Mouse (Mus musculus): Measurements from ENCODE around the gene Nipa2.

Nipa2 gene

DNA sequence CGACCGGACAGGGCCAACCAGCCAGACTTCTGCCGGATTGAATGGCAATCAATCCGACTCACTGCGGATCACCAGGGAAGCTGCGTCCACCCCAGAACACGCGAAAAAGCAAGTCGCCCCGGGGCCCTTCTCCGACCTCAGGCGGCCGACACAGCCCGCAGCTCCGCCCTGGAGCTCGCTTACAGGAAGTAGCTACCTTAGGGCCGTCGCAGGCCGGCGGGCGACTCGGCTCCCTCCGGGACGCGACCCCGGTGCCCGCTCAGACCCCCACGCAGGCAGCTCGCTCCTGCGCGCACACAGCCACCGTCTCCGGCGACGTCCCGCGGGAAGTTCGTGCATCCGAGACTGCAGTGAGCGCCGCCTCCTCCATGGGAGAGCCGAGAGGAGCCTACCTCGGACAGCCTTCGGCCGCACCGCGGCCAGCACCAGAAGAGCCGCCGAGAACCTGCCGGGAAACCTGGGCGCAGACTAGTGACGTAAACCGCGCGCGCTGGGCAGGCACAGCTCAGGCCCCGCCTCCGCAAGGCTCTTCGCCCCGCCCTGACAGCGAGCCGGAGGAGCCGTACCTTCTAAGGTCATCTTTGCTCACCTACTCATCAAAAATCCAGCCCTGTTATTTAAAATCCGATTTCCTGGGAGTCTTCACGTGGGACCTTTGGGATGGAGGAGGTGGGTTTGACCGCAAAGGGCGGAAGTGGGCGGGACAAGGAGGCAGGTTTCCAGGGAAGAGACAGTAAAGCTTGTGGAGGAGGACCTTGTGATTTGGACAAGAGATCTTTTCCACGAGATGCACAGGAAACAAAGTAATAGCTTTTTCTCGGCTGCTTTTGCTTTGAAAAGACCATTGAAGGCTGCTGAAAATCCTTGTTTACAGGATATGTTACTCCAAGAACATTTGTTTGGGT is at the start of gene Nipa2:
Nipa2 (minus strand) TSS at position 473 of the 905 bp plus-strand sequence.
- in situ Hi-C loops (cut with MboI; ENCODE audit: low pct_unique_long_range_greater_than_20kb in 1 of 2, low sequenced_read_pairs in 2 of 2, unreplicated experiment in 1 of 2): no loop called here

DNA sequence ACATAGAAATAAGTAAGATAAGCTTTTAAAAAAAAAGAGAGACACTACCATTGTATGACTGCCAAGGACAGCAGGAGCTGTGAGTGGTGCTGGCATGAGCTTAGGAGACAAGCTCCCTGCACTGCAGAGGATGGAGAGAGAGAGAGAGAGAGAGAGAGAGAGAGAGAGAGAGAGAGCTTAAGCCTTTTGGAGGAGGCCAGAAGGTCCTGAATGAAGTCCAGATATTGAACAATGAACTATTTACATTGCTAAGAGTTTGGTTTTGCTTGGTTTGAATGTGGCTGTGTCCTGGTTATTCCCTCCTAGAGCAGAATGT is 48.7 kb upstream of the Nipa2 start:
- in situ Hi-C loops (cut with MboI; ENCODE audit: low pct_unique_long_range_greater_than_20kb in 1 of 2, low sequenced_read_pairs in 2 of 2, unreplicated experiment in 1 of 2): no loop called here

DNA sequence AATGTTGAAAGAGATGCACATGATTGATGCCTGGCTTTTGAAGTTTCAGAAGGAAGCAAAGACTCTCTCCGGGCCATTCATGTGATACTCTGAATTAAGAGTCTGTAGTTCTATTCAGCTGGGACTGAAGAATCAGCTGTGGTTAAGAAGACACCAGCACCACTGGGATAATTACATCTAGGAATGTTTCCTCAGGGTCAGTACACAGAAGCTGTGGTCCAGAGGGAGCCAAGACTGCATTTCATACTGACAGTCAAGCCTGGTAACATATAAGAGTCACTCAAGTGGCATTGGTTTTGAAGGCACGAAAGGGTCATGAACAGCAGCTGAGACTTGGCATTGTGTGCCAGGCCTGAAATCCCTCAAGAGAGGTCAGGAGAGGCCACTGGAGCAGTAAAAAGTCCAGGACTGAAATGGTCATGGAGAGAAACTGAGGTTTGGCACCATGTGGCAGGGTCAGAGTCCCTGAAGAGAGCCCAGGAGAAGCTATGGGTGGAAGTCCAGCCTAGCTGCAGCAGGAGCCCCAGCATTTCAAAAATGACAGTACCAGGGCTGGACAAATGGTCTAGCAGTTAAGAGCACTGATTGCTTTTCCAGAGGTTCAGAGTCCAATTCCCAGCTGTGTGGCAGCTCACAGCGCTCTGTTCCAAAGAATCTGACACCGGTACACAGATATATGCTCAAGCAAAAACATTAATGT is 48.2 kb upstream of the Nipa2 start:
- in situ Hi-C loops (cut with MboI; ENCODE audit: low pct_unique_long_range_greater_than_20kb in 1 of 2, low sequenced_read_pairs in 2 of 2, unreplicated experiment in 1 of 2): no loop called here

DNA sequence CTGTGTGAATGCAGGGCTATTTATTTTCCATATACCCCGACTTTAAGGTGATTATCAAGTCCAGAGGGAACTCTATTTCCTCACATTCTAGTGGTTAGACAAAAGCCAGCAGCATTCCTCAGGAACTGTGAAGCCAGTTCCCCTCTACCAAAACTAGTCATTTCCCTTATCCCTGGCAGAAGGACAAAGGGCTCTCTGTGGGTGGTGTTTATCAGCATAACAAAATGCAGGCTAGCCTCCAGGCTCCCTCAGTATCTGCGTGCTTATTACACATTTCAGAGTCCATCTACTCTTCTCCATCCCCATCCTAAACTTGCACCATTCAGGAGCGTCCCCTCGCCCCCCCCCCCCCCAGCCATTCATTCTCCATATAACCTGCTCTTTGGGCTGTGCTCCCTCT is 36.7 kb upstream of the Nipa2 start:
- in situ Hi-C loops (cut with MboI; ENCODE audit: low pct_unique_long_range_greater_than_20kb in 1 of 2, low sequenced_read_pairs in 2 of 2, unreplicated experiment in 1 of 2): no loop called here

DNA sequence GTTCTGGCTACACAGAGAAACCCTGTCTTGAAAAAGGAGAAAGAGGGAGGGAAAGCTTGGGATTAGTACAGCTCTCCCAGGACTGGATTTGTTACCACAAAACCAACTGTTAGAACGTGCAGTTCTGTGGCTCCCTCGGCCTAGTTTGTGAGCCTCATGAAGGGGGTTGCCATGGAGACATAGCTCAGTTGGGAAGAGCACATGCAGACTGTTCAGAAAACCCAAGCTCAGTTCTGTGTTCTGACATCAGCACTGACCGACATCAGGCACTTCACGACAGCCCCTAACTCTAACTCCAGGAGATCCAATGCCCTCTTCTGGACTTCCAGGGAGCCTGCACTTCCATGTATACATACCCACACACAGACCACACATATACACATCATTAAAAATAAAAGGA is 32.7 kb upstream of the Nipa2 start:
- in situ Hi-C loops (cut with MboI; ENCODE audit: low pct_unique_long_range_greater_than_20kb in 1 of 2, low sequenced_read_pairs in 2 of 2, unreplicated experiment in 1 of 2): no loop called here

DNA sequence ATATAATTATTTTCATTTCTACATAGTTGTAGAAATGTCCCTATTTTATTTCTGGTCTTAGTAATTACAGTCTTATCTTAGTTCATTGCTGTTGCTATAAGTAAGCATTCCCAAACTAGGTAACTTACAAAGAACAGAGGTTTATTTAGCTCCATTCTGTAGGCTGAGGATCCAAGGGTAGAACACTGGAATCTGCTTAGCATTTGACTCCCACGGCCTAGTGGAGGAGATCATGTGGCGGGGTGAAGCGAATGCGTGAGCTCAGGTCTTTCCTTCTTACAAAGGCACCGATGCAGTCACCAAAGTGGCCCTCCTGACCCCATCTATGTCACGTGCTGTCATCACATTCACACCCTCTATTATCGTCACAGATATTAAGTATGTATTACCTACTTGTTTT is 29.6 kb upstream of the Nipa2 start:
- in situ Hi-C loops (cut with MboI; ENCODE audit: low pct_unique_long_range_greater_than_20kb in 1 of 2, low sequenced_read_pairs in 2 of 2, unreplicated experiment in 1 of 2): no loop called here

DNA sequence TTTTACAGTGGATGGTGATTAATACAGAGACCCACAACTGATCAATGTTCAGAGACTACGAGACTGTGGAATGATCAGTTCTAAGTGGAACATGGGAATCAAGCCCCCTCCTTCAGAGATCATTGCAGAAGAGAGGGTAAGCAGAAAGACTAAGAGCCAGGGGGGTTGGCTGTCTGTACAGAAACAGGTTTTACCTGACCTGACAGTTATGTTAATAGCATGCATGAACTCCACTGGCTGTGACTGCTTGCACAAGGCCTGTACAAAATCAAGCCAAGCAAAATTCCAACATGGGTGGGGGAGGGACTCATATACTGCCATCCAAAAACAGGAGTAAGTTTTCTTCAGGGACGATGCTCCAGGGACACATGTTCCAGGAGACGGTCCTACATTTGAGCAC is 28.9 kb upstream of the Nipa2 start:
- in situ Hi-C loops (cut with MboI; ENCODE audit: low pct_unique_long_range_greater_than_20kb in 1 of 2, low sequenced_read_pairs in 2 of 2, unreplicated experiment in 1 of 2): no loop called here

DNA sequence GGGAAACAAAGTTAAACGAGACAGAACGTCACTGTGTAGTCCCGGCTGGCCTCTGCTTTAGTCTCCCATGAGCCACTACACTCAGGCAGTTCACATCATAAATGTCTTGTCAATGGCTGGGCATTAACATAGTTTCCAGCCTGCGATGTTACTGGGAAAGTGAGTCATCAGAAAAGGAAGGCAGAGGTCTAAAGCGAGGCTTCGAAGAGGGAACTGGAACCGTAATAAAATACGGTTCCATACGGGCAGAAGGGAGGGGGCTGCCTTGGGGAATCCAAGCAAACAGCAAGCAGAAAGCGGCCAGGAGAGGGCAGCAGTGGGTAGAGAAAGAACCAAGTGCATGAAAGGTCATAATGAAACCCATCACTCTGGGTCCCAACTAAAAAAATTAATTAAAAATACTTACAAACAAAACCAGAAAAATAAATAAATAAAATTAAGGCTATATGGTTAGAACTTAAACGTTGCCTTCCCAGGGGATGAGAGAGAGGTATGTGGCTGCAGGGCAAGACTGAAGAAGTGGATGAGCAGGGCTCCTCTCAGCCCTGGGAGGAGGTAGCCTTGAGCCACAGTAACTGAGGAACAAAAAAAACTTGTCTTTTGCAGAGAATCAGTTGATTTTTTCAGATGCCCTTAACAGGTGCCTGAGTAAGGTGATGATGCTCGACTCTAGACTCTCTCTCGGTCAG is 24.4 kb upstream of the Nipa2 start:
- in situ Hi-C loops (cut with MboI; ENCODE audit: low pct_unique_long_range_greater_than_20kb in 1 of 2, low sequenced_read_pairs in 2 of 2, unreplicated experiment in 1 of 2): loop anchor here (5.0 to 10.0 kb wide), 2 partner anchors 56 to 58 kb away; no protein-coding TSS in a partner anchor

DNA sequence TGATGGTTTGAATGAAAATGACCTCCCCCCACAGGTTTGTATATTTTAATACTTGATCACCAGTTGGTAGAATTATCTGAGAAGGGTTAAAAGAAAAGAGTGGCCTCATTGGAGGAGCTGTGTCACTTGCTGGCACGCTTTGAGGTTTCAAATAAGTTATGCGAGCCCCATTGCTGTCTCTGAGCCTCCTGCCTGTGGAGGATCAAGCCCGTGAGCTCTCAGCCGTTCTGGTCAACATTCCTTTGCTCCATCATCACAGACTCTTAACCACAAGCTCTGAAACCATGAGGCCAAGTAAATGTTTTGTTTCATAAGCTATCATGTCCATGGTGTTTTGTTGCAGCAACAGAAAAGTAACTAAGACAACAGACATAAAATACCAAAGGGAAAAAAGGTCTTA is 22.5 kb upstream of the Nipa2 start:
- in situ Hi-C loops (cut with MboI; ENCODE audit: low pct_unique_long_range_greater_than_20kb in 1 of 2, low sequenced_read_pairs in 2 of 2, unreplicated experiment in 1 of 2): loop anchor here (5.0 to 10.0 kb wide), 2 partner anchors 58 to 60 kb away; no protein-coding TSS in a partner anchor

DNA sequence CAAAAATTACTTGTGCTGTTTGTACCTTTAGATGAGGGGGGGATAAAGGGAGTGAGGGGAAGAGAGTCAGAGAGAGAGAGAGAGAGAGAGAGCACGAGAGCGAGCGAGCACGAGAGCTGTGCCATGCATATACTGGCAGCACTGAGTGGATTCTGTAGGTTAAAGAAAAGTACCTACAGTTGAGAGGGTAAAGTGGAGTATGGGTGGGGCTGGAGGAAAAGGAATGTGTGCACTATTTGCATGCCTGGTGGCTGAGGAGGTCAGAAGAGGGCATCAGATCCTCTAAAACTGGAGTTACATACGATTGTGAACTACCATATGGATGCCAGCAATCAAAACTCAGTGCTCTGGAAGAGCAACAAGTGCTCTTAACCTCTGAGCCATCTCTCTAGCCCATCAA is 20.8 kb upstream of the Nipa2 start:
- in situ Hi-C loops (cut with MboI; ENCODE audit: low pct_unique_long_range_greater_than_20kb in 1 of 2, low sequenced_read_pairs in 2 of 2, unreplicated experiment in 1 of 2): loop anchor here in 1 of 2 experiments (10.0 kb wide), 1 partner anchor 62 kb away; no protein-coding TSS in a partner anchor

DNA sequence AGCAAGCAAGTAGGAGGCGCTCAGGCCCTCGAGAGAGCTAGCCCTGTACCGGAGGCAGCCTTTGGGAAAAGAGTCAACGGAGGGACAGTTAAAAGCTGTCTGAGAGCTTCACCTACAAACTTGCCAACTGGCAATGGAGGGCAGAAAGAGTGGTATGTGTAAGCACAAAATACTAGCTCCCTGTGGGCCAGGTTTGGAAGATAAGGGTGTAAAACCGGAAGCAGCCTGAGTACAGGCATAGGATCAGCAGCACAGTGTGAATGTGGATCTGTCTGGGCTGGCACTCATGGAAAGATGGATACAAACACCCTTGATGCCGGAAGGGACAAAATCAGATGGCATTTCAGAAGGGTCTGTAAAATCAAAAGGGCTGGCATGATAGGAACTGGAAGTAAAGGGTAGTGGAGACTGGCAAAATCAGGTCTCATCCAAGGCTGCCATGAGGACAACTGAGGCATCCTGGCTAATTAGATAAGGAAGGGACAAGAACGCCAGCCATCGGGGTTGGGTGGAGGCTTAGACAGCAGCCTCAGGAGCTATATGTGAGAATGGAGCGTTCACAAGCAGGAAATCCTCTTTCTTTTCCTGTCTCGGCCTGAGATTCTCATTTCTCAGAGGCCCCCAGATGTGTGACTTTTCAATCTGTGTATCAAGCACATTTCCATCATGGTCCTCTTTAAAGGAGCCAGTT is 19.9 kb upstream of the Nipa2 start:
- in situ Hi-C loops (cut with MboI; ENCODE audit: low pct_unique_long_range_greater_than_20kb in 1 of 2, low sequenced_read_pairs in 2 of 2, unreplicated experiment in 1 of 2): loop anchor here in 1 of 2 experiments (10.0 kb wide), 1 partner anchor 63 kb away; no protein-coding TSS in a partner anchor

DNA sequence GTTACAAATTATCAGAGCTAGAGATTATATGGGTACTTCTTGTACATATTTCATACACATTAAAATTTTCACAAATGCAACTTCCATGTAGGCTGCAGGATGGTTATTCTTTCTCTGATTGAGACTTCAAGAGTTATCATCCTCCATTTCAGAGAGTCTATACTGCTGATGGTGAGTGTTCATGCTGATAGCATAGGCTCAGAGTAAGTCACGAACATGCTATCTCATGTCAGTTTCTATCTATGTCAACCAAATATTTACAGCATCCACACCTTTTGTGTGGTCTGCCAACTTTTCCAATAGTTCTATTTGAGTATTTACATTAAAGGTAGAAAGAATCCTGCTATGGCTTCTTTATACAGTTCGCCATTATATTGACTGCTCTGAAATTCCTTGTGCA is 19.2 kb upstream of the Nipa2 start:
- in situ Hi-C loops (cut with MboI; ENCODE audit: low pct_unique_long_range_greater_than_20kb in 1 of 2, low sequenced_read_pairs in 2 of 2, unreplicated experiment in 1 of 2): loop anchor here in 1 of 2 experiments (10.0 kb wide), 1 partner anchor 63 kb away; no protein-coding TSS in a partner anchor

DNA sequence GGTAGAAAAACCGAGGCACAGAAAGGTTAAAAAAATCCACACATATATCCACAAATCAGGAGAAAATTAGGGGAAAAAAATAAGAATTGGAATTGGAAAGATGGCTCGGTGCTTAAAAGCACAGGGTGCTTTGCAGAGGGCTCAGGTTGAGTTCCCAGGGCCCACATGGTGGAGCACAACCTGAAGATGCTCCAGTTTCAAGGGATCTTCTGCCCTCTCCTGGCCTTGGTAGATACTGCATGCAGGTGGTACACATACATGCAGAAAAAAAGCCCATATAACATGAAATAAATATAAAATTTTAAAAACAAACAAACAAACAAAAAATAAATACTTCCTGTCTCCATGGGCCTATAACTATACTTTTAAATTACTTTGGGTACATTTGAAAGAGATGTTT is 12.2 kb upstream of the Nipa2 start:
- in situ Hi-C loops (cut with MboI; ENCODE audit: low pct_unique_long_range_greater_than_20kb in 1 of 2, low sequenced_read_pairs in 2 of 2, unreplicated experiment in 1 of 2): no loop called here

DNA sequence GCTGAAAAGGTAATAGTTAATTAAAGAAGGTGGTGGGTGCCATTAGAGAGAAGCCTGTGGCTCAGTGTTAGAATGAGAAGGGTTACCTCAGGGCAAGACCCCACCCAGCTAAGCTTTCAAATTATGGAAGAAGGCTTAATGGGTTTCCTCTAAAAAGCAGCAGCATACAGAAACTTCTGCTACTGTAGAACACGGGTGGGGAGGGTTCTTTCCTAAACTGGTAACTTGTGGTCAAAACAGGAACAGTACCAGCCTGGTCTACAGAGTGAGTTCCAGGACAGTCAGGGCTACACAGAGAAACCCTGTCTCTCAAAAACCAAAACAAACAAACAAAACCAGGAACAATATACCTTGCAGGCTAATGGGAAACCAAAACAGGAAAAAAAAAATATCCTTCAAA is 7.1 kb upstream of the Nipa2 start:
- in situ Hi-C loops (cut with MboI; ENCODE audit: low pct_unique_long_range_greater_than_20kb in 1 of 2, low sequenced_read_pairs in 2 of 2, unreplicated experiment in 1 of 2): no loop called here

DNA sequence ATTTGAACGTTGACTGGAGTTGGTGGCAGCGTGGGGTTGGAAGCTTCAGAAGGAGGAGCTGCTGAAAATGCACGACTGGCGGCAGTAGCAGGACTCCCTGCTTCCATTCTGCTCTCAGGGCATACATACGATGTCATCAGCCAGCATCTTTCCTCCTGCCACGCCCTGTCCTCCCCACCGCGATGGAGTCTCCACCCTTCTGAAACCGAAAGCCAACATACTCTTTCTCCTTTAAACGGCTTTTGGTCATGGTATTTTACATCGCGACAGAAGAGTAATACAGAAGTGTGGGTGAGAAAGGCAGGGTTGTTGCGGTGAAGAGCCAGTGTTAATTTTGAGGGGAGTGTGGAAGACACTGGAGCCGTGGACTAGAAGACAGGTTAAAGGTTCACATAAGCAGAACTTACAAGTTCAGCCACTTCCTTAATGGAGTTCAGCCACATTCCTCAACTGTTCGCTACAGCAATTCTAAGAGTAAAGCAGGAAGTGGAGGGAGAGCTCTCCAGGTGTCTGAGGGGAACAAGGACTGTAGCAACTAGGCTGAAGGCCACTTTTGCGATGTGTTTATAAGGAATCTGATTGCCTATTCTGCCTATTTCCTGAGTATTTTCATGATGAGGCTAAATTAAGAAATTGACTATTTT is 6.1 kb upstream of the Nipa2 start:
- in situ Hi-C loops (cut with MboI; ENCODE audit: low pct_unique_long_range_greater_than_20kb in 1 of 2, low sequenced_read_pairs in 2 of 2, unreplicated experiment in 1 of 2): no loop called here

DNA sequence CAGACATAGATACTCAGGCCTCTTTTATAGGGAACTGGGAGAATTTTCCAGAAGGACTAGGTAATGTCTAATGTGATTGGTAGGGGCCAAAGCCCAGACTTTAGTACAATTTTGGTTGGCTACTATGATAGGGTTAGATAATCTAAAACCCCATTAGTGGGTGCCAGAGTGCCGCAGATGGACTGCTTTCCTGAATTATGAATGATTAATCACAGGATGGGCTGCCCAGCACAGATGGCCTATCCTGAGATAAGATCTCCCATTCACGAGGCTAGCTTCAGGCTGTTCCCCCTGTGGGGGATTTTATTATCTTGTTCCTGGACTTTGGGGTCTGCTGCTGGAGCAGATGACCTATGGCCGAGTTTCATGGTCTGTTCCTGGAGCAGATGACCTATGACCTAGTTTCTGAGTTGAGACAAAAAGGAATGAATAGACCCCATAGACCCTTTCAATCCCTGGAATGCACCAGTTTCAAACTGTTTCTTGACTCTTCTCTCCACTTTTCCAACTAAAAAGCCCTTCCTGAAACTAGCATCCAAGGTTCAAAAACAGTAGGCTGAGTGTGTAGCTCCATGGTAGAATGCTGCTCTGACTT is 4.7 kb upstream of the Nipa2 start:
- in situ Hi-C loops (cut with MboI; ENCODE audit: low pct_unique_long_range_greater_than_20kb in 1 of 2, low sequenced_read_pairs in 2 of 2, unreplicated experiment in 1 of 2): no loop called here

DNA sequence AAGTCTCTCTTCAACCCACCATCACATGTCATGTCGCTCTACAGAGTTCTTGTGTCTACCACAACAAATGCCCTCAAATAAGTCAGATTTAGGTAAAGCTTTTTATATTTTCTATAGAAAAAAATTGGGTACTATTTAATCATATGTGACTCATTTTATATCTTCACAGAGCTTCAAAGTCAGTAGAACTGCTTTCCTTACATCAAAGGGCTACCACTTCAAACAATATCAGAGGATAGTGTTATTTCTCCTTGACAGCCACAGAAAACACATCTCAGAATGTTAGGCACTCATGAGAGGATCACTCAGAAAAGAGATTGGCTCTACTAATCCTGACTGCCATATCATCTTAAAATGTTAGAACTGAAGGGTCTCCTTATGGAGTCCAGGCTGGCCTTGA is 1.8 kb downstream of the Nipa2 start:
- in situ Hi-C loops (cut with MboI; ENCODE audit: low pct_unique_long_range_greater_than_20kb in 1 of 2, low sequenced_read_pairs in 2 of 2, unreplicated experiment in 1 of 2): no loop called here

DNA sequence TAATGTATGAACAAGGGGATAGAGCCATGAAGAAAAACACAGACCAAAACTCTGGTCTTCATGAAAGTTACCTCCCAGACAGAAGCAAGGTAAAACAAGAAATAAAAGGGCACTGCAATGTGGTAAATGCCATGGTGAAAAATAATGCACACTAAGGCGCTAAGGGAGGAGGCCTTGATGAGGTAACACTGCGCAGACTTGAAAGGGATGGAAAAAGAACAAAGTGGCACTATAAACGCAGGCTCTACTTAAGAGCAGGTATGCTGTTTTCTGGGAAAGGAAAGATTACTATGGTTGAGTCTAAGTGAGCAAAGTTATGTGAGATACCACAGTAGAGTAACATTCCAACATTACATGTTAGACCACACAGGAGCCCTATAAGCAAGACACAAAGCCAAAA is 2.5 kb downstream of the Nipa2 start:
- in situ Hi-C loops (cut with MboI; ENCODE audit: low pct_unique_long_range_greater_than_20kb in 1 of 2, low sequenced_read_pairs in 2 of 2, unreplicated experiment in 1 of 2): no loop called here
